Mouse (Mus musculus): ENCODE results near the gene Dhx9. TPM values are rescaled to one million over a fixed set of nuclear protein-coding genes. Genes with fewer than 3 reads are reported as not detected.
"Not testable (repeated sequence)": the region's sequence is repeated elsewhere in the genome, so short reads cannot be mapped to it uniquely, and the experiment has no call there.

Dhx9 gene
- polyA plus RNA-seq, 1 experiment: 20.5 TPM

DNA sequence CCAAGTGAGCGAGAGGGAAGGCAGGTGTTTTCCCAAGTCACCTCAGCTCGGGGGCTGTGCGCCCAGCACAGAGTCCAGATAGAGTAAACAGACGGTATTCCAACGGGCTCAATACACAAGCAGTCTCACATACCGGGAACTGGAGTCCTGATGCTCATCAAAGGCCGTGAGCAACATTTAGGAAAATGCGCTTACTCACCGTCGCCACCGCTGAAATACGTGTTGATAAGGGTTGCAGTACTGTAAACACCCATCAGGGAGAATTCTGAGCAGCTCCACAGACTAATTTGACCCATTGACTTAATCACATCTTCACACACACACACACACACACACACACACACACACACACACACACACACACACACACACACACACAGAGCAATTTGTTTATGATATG lies 63.2 kb downstream of the Dhx9 start:
- no peak for DNase-seq (ENCODE audit: low read depth)

DNA sequence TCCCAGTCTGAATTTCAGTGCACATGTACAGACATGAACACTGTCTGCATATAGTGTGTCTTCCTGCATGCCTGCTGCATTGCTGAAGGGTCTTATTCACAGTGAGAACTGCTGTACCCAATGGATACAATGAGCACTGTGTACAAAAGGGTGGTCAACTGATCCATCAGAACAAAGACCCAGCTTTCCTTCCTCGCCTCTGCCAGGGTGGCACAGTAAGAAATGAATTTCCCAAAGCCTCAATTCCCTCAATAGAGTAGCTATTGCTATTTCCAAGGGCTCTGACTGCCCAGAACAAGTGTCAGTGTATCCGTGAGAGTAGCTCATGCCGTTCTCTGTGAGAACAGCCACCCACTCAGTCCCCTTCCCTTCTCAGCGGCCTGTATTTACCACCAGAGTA lies 69.7 kb downstream of the Dhx9 start:
- DNase-seq (ENCODE audit: low read depth): not testable (repeated sequence)

DNA sequence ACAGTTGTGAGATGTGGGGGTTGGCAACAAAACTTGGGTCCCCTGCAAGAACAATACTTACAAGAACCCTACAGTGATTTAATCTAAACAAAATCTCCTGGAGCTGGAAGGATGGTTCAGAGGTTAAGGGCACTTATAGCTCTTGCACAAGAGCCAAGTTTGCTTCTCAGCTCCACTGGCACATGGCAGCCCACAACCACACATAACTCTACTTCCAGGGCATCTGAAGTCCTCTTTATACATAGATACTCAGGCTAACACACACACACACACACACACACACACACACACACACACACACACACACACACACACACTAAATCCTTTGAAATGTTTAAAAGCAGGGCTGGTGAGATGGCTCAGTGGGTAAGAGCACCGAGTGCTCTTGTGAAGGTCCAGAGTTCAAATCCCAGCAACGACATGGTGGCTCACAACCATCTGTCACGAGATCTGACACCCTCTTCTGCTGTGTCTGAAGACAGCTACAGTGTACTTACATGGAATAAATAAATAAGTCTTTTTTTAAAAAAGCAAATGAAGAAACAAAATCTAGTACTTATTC lies 71.1 kb downstream of the Dhx9 start:
- DNase-seq (ENCODE audit: low read depth): not testable (repeated sequence)

DNA sequence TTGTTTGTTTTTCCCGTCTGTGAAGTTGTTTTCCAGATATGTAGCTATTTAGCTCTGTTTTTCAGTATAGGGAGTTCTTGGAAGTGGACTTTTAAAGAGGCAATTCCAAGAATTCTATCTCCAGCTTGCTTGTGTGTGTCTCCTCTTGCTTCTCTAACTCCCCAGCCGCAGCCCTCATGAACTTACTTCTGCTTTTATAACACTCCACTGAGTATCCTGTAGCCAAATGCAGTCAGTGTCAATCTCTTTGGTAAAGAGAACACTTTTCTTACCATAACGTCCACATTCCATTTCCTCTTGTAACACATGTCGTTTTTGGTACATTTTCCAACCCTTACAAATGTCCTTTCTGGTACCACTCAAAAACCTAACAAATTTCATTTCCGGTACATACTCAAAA lies 71.7 kb downstream of the Dhx9 start:
- DNase-seq (ENCODE audit: low read depth): not testable (repeated sequence)

DNA sequence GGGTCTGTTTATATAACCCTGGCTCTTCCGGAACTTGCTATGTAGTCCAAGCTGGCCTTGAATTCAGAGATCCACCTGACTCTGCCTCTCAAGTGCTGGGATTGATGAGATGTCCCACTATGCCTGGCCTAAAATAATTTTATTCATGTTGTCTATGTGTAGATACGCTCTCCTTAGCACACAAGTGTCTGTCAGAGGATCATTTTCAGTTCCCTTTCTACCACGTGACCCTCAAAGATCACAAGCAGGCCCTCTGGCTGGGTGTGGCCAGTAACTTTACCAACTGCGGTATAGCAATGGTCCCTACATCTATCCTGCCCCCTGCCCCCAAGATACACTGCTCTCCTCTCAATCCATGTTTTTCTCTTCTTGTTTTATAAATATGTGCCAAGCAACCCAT lies 72.5 kb downstream of the Dhx9 start:
- no peak for DNase-seq (ENCODE audit: low read depth)

DNA sequence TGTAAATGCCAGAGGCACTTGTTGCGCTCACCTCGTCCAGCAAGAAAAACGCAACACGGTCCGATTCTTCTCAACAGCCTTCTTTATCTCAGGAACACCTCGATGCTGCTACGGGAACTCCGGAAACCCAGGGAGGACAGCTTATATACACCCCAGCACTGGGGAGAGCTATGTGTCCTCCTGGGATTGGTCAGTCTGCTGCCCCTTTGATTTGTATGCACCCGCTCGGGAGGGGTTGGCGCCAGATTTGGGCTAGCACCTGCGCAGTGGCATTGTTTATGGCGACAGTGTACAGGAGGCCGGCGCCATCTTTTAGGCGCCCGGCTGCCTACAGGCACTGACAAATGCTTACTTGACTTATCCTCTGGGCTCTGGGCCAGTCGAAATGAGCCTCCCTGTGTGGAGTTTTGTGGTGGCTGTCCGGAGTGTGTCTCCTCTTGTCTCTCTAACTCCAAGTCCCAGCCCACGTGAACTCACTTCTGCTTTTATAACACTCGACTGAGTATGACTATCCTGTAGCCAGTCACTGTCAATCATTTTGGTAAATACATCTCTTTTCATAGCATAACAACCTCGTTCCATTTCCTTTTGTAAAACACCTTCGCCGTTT lies 73.2 kb downstream of the Dhx9 start:
- DNase-seq (ENCODE audit: low read depth): not testable (repeated sequence)

DNA sequence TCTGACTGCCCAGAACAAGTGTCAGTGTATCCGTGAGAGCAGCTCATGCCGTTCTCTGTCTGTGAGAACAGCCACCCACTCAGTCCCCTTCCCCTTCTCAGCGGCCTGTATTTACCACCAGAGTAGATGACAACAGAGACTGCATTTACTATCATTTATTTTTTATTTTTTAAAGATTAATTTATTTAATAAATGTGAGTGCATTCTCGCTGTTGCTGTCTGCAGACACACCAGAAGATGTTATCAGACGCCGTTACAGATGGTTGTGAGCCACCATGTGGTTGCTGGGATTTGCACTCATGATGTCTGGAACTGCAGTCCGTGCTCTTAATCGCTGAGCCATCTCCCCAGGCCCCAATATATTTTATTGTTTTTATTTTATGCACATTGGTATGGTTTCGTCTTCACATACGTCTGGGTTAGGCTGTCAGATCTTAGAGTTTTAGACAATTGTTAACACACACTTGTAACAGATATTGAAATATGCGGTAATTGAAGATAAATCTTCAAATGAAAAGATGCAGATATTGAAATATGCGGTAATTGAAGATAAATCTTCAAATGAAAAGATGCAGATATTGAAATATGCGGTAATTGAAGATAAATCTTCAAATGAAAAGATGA lies 74.0 kb downstream of the Dhx9 start:
- DNase-seq (ENCODE audit: low read depth): not testable (repeated sequence)

DNA sequence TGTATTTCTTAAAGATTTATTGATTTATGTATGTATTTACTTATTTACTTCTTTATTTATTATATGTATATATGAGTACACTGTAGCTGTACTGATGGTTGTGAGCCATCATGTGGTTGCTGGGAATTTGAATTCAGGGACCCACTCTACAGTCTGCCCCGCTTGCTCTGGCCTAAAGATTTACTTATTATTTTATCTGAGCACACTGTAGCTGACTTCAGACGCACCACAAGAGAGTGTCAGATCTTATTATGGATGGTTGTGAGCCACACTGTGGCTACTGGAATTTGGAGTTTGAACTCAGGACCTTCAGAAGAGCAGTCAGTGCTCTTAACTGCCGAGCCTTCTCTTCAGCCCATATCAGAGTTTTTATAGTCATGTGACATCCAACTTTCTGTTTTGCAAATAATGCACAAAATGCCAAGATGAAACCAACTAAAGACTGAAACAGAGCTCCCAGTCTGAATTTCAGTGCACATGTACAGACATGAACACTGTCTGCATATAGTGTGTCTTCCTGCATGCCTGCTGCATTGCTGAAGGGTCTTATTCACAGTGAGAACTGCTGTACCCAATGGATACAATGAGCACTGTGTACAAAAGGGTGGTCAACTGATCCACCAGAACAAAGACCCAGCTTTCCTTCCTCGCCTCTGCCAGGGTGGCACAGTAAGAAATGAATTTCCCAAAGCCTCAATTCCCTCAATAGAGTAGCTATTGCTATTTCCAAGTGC lies 74.6 kb downstream of the Dhx9 start:
- not testable (repeated sequence) for DNase-seq (ENCODE audit: low read depth)

DNA sequence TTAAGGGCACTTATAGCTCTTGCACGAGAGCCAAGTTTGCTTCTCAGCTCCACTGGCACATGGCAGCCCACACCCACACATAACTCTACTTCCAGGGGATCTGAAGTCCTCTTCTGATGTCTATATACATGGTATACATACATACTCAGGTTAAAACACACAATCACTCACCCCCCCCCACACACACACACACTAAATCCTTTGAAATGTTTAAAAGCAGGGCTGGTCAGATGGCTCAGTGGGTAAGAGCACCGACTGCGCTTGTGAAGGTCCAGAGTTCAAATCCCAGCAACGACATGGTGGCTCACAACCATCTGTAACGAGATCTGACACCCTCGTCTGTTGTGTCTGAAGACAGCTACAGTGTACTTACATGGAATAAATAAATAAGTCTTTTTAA lies 75.7 kb downstream of the Dhx9 start:
- DNase-seq (ENCODE audit: low read depth): no peak

DNA sequence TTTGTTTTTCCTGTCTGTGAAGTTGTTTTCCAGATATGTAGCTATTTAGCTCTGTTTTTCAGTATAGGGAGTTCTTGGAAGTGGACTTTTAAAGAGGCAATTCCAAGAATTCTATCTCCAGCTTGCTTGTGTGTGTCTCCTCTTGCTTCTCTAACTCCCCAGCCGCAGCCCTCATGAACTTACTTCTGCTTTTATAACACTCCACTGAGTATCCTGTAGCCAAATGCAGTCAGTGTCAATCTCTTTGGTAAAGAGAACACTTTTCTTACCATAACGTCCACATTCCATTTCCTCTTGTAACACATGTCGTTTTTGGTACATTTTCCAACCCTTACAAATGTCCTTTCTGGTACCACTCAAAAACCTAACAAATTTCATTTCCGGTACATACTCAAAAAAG lies 76.5 kb downstream of the Dhx9 start:
- DNase-seq (ENCODE audit: low read depth): not testable (repeated sequence)

DNA sequence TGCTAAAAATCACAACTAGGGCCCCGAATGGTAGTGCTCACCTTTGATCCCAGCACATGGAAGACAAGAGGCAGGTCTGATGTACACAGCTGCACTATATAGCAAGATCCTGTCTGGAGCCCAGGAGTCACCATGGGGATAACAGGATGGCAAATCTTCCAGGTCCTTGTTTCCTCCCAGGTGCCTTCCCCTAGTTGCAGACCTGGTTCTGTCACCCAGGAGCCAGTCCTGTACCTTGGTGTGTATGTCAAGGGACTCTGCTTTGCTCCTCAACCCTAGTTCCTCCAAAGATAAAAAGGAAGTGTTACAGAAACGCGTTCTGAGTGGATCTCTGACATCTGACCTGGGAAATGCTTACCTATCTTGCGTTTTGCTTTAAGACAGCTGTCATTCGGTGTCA lies 79.2 kb downstream of the Dhx9 start:
- DNase-seq (ENCODE audit: low read depth): not testable (repeated sequence)

DNA sequence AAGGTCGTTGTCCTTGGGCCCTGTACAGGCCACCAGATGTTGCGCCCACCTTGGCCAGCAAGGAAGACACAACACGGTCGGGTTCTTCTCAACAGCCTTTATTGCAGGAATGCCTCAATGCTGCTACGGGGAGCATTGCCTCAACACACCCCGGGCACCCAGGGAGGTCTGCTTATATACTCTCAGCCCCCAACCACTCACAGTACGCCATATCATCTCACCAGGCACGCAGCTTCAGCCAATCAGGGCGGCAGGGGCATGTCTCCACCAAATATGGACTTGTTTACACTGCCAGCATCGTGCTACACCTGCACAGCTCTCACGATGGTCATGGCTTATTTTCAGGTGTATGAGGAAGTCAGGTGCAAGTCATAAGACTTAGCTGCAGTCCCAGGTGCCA lies 79.8 kb downstream of the Dhx9 start:
- not testable (repeated sequence) for DNase-seq (ENCODE audit: low read depth)

Other genes starting within 250 kb of the Dhx9 start
- gene Lamc1, start 154.9 kb downstream of the Dhx9 start, polyA plus RNA-seq (2012; rRNA removed): 99.4 and 122 TPM in 2 replicates
- 0.31 and 0.58 TPM in 2 replicates for gene Shcbp1l, start 62.5 kb downstream of the Dhx9 start, polyA plus RNA-seq (2012; rRNA removed)
- gene Npl, start 62.4 kb upstream of the Dhx9 start, polyA plus RNA-seq (2012; rRNA removed): 13.2 and 19.9 TPM in 2 replicates
- 0.01 TPM in 1 of 2 replicates, not detected in the other for gene Rgs8, start 165.4 kb upstream of the Dhx9 start, polyA plus RNA-seq (2012; rRNA removed)

Data from gonadal fat pad, adult 2 months (tissue).